Mouse (Mus musculus): ENCODE measurements around the gene Med9. TPM values are rescaled to one million over a fixed set of nuclear protein-coding genes. Genes with fewer than 3 reads are reported as not detected.

The Med9 gene
- polyA plus RNA-seq, 1 experiment from 2014 or later, result 35.6 TPM

- no peak overlapping the region for H3K4me3 ChIP-seq (replicated peaks)
- no peaks in the 10 kb centered on the region for H3K27me3 ChIP-seq (replicated peaks)
- ATAC-seq, result no peak
- peaks cover 9% of the 10 kb centered on the region; the same call in 1 of the 2 replicates for H3K4me1 ChIP-seq (replicated peaks)
- 70% methylated on average over 5 of the region's 5 CpGs for WGBS
- H3K4me2 ChIP-seq (replicated peaks), result no peak overlapping the region
- H3K9me3 ChIP-seq, result no peaks in the 10 kb centered on the region
- H3K36me3 ChIP-seq, result no peaks in the 10 kb centered on the region
- no peak overlapping the region for H3K27ac ChIP-seq
- H3K9ac ChIP-seq, result no peak overlapping the region
Observed at GRCm38 (mm10) chr11:59970780-59971179, 22.8 kb downstream of the Med9 start.

GRCm38 (mm10) chr11:59971691-59972090 lies 23.7 kb downstream of the Med9 start:
- no peak overlapping the region for H3K27ac ChIP-seq
- H3K4me1 ChIP-seq (replicated peaks), result 0 out of 2 replicates have a peak, but pooled peaks cover under 1% of the 10 kb centered on the region
- H3K9me3 ChIP-seq, result no peaks in the 10 kb centered on the region
- H3K36me3 ChIP-seq, result no peaks in the 10 kb centered on the region
- no peak overlapping the region for H3K4me3 ChIP-seq (replicated peaks)
- WGBS, result 57% methylated on average over 2 of the region's 2 CpGs
- no peak overlapping the region for H3K9ac ChIP-seq
- no peak for ATAC-seq
- no peak overlapping the region for H3K4me2 ChIP-seq (replicated peaks)
- no peaks in the 10 kb centered on the region for H3K27me3 ChIP-seq (replicated peaks)

- H3K27me3 ChIP-seq (replicated peaks), result no peaks in the 10 kb centered on the region
- H3K4me2 ChIP-seq (replicated peaks), result no peak overlapping the region
- no peak overlapping the region for H3K27ac ChIP-seq
- no peak overlapping the region for H3K4me3 ChIP-seq (replicated peaks)
- H3K36me3 ChIP-seq, result no peaks in the 10 kb centered on the region
- no peaks in the 10 kb centered on the region for H3K9me3 ChIP-seq
- no peak overlapping the region for H3K9ac ChIP-seq
- no peak for ATAC-seq
- no peaks in the 10 kb centered on the region for H3K4me1 ChIP-seq (replicated peaks)
- WGBS, result 80% methylated on average over 5 of the region's 5 CpGs
Observed at GRCm38 (mm10) chr11:59973389-59973788, 25.4 kb downstream of the Med9 start.

GRCm38 (mm10) chr11:59975241-59975640 lies 27.2 kb downstream of the Med9 start:
- Histone ChIP-seq H3K36me3 (no peaks in the 10 kb centered on the region), H3K4me3 (replicated peaks) (no peak overlapping the region), H3K27me3 (replicated peaks) (no peaks in the 10 kb centered on the region), H3K9ac (no peak overlapping the region), H3K9me3 (no peaks in the 10 kb centered on the region), H3K4me1 (replicated peaks) (no peaks in the 10 kb centered on the region), H3K27ac (no peak overlapping the region), H3K4me2 (replicated peaks) (no peak overlapping the region)
- ATAC-seq, result no peak
- WGBS, result 73% methylated on average over 10 of the region's 10 CpGs

- H3K4me3 ChIP-seq (replicated peaks), result no peak overlapping the region
- ATAC-seq, result no peak
- no peak overlapping the region for H3K9ac ChIP-seq
- H3K9me3 ChIP-seq, result no peaks in the 10 kb centered on the region
- WGBS, result 78% methylated on average over 5 of the region's 5 CpGs
- H3K4me2 ChIP-seq (replicated peaks), result no peak overlapping the region
- H3K27ac ChIP-seq, result no peak overlapping the region
- H3K36me3 ChIP-seq, result no peaks in the 10 kb centered on the region
- H3K27me3 ChIP-seq (replicated peaks), result no peaks in the 10 kb centered on the region
- H3K4me1 ChIP-seq (replicated peaks), result no peaks in the 10 kb centered on the region
Observed at GRCm38 (mm10) chr11:59977831-59978230, 29.8 kb downstream of the Med9 start.

- Histone ChIP-seq H3K27ac (no peak overlapping the region), H3K9me3 (no peaks in the 10 kb centered on the region), H3K4me1 (replicated peaks) (0 out of 2 replicates have a peak, but pooled peaks cover 3% of the 10 kb centered on the region), H3K4me3 (replicated peaks) (no peak overlapping the region), H3K27me3 (replicated peaks) (no peaks in the 10 kb centered on the region), H3K9ac (no peak overlapping the region), H3K4me2 (replicated peaks) (no peak overlapping the region), H3K36me3 (no peaks in the 10 kb centered on the region)
- 84% methylated on average over 1 of the region's 1 CpGs for WGBS
- no peak for ATAC-seq
Observed at GRCm38 (mm10) chr11:59989406-59989805, 41.4 kb downstream of the Med9 start.

GRCm38 (mm10) chr11:59991365-59991764 lies 43.4 kb downstream of the Med9 start:
- no peaks in the 10 kb centered on the region for H3K36me3 ChIP-seq
- H3K27me3 ChIP-seq (replicated peaks), result no peaks in the 10 kb centered on the region
- no peak overlapping the region for H3K9ac ChIP-seq
- H3K4me2 ChIP-seq (replicated peaks), result no peak overlapping the region
- no peak overlapping the region for H3K4me3 ChIP-seq (replicated peaks)
- no peak overlapping the region for H3K27ac ChIP-seq
- WGBS, result 54% methylated on average over 8 of the region's 8 CpGs
- H3K4me1 ChIP-seq (replicated peaks), result 0 out of 2 replicates have a peak, but pooled peaks cover 3% of the 10 kb centered on the region
- no peaks in the 10 kb centered on the region for H3K9me3 ChIP-seq
- ATAC-seq, result no peak

GRCm38 (mm10) chr11:59994318-59994717 lies 46.3 kb downstream of the Med9 start:
- ATAC-seq, result peak; percentile 82
- Histone ChIP-seq H3K9me3 (no peaks in the 10 kb centered on the region), H3K27me3 (replicated peaks) (no peaks in the 10 kb centered on the region), H3K36me3 (no peaks in the 10 kb centered on the region), H3K9ac (no peak overlapping the region), H3K4me1 (replicated peaks) (0 out of 2 replicates have a peak, but pooled peaks cover 3% of the 10 kb centered on the region), H3K4me2 (replicated peaks) (no peak overlapping the region; the same call in 1 of the 2 replicates), H3K27ac (0 out of 2 replicates have a peak overlapping the region, but pooled peaks have one; percentile 7), H3K4me3 (replicated peaks) (no peak overlapping the region)
- WGBS, result 24% methylated on average over 9 of the region's 9 CpGs

- H3K4me2 ChIP-seq (replicated peaks), result no peak overlapping the region
- H3K27ac ChIP-seq, result no peak overlapping the region
- 78% methylated on average over 5 of the region's 5 CpGs for WGBS
- ATAC-seq, result no peak
- no peak overlapping the region for H3K4me3 ChIP-seq (replicated peaks)
- H3K36me3 ChIP-seq, result no peaks in the 10 kb centered on the region
- no peaks in the 10 kb centered on the region for H3K27me3 ChIP-seq (replicated peaks)
- H3K4me1 ChIP-seq (replicated peaks), result no peaks in the 10 kb centered on the region
- H3K9me3 ChIP-seq, result no peaks in the 10 kb centered on the region
- no peak overlapping the region for H3K9ac ChIP-seq
Observed at GRCm38 (mm10) chr11:60001231-60001980, 53.4 kb downstream of the Med9 start.

- Histone ChIP-seq H3K4me3 (replicated peaks) (no peak overlapping the region), H3K27me3 (replicated peaks) (no peaks in the 10 kb centered on the region), H3K9ac (no peak overlapping the region), H3K27ac (no peak overlapping the region), H3K4me1 (replicated peaks) (no peaks in the 10 kb centered on the region), H3K9me3 (no peaks in the 10 kb centered on the region), H3K4me2 (replicated peaks) (no peak overlapping the region), H3K36me3 (no peaks in the 10 kb centered on the region)
- 79% methylated on average over 8 of the region's 8 CpGs for WGBS
- no peak for ATAC-seq
Observed at GRCm38 (mm10) chr11:60003811-60004210, 55.8 kb downstream of the Med9 start.

- H3K9ac ChIP-seq, result no peak overlapping the region
- H3K27me3 ChIP-seq (replicated peaks), result no peaks in the 10 kb centered on the region
- H3K4me1 ChIP-seq (replicated peaks), result no peaks in the 10 kb centered on the region
- 84% methylated on average over 6 of the region's 6 CpGs for WGBS
- no peak overlapping the region for H3K27ac ChIP-seq
- H3K9me3 ChIP-seq, result no peaks in the 10 kb centered on the region
- H3K36me3 ChIP-seq, result no peaks in the 10 kb centered on the region
- H3K4me2 ChIP-seq (replicated peaks), result no peak overlapping the region
- no peak overlapping the region for H3K4me3 ChIP-seq (replicated peaks)
- ATAC-seq, result no peak
Observed at GRCm38 (mm10) chr11:60004716-60005115, 56.7 kb downstream of the Med9 start.

- H3K4me2 ChIP-seq (replicated peaks), result no peak overlapping the region
- no peak overlapping the region for H3K27ac ChIP-seq
- WGBS, result 68% methylated on average over 3 of the region's 3 CpGs
- H3K9ac ChIP-seq, result no peak overlapping the region
- no peaks in the 10 kb centered on the region for H3K36me3 ChIP-seq
- H3K9me3 ChIP-seq, result no peaks in the 10 kb centered on the region
- no peaks in the 10 kb centered on the region for H3K4me1 ChIP-seq (replicated peaks)
- no peak for ATAC-seq
- H3K4me3 ChIP-seq (replicated peaks), result no peak overlapping the region
- H3K27me3 ChIP-seq (replicated peaks), result no peaks in the 10 kb centered on the region
Observed at GRCm38 (mm10) chr11:60005866-60006265, 57.9 kb downstream of the Med9 start.

- WGBS, result 83% methylated on average over 3 of the region's 3 CpGs
- no peaks in the 10 kb centered on the region for H3K9me3 ChIP-seq
- no peak for ATAC-seq
Observed at GRCm38 (mm10) chr11:60009451-60009850, 61.4 kb downstream of the Med9 start.

More at GRCm38 (mm10) chr11:60009451-60009850, 61.4 kb downstream of the Med9 start:
- Histone ChIP-seq H3K4me1 (replicated peaks) (no peaks in the 10 kb centered on the region), H3K27me3 (replicated peaks) (no peaks in the 10 kb centered on the region), H3K36me3 (no peaks in the 10 kb centered on the region), H3K27ac (no peak overlapping the region), H3K4me3 (replicated peaks) (no peak overlapping the region), H3K4me2 (replicated peaks) (no peak overlapping the region), H3K9ac (no peak overlapping the region)
